Mouse (Mus musculus) embryonic facial prominence, embryonic 11.5 days (tissue): ENCODE data around the gene Nol7. TPM values are rescaled to one million over a fixed set of nuclear protein-coding genes. Genes with fewer than 3 reads are reported as not detected.

Experiments used
- ATAC-seq: fragments of 200-750 bp; cut with Nextera tagmentation; replicated peaks from 2 replicates; pipeline ENCODE4 v1.8.0; 2017; ENCODE audit warnings: low read depth; ENCODE audit not compliant: insufficient number of reproducible peaks, low FRiP score, low TSS enrichment
- DNase-seq: peaks from one replicate; pipeline ENCODE4 v3.0.0-alpha.2; 2015; ENCODE audit warnings: low spot score
- H3K27ac ChIP-seq: fragments of 300-500 bp; sonication (generic); replicated peaks from 2 replicates; pipeline ENCODE4 v1.5.1; 2014; ENCODE audit warnings: mild to moderate bottlenecking, low read depth, low read length, control low read depth
- H3K27me3 ChIP-seq: fragments of 300-500 bp; sonication (generic); 2 replicates; pipeline ENCODE4 v1.6.1; 2014; ENCODE audit warnings: mild to moderate bottlenecking, low read length, moderate library complexity, mixed read lengths; ENCODE audit not compliant: control insufficient read depth, insufficient read depth
- H3K36me3 ChIP-seq: fragments of 300-500 bp; sonication (generic); replicated peaks from 2 replicates; pipeline ENCODE4 v1.6.1; 2014; ENCODE audit warnings: low read depth, mild to moderate bottlenecking, low read length, moderate library complexity, mixed read lengths; ENCODE audit not compliant: control insufficient read depth, insufficient read depth
- H3K4me1 ChIP-seq: fragments of 300-500 bp; sonication (generic); 2 replicates; pipeline ENCODE4 v1.6.1; 2014; ENCODE audit warnings: low read length, mixed read lengths; ENCODE audit not compliant: control insufficient read depth, insufficient read depth
- H3K4me2 ChIP-seq: fragments of 300-500 bp; sonication (generic); 2 replicates; pipeline ENCODE4 v1.6.1; 2014; ENCODE audit warnings: low read depth, mild to moderate bottlenecking, control low read depth, low read length, moderate library complexity
- H3K4me3 ChIP-seq: fragments of 300-500 bp; sonication (generic); 2 replicates; pipeline ENCODE4 v1.5.1; 2014; ENCODE audit warnings: low read depth, low read length, control low read depth
- H3K9ac ChIP-seq: fragments of 300-500 bp; sonication (generic); replicated peaks from 2 replicates; pipeline ENCODE4 v1.6.1; 2014; ENCODE audit warnings: mild to moderate bottlenecking, control low read depth, low read length
- H3K9me3 ChIP-seq: fragments of 300-500 bp; sonication (generic); replicated peaks from 2 replicates; pipeline ENCODE4 v1.6.1; 2016; ENCODE audit warnings: mild to moderate bottlenecking, low read length, inconsistent platforms, mixed read lengths; ENCODE audit not compliant: control insufficient read depth
- WGBS: fragments of 180-500 bp; shearing (Covaris S2); extraction: QIAGEN DNeasy Blood & Tissue Kit; methylation state at CpG from one replicate; pipeline ENCODE4 v1.1.7; 2014; 5-methylcytosine and 5-hydroxymethylcytosine counted together
- polyA plus RNA-seq: library from polyadenylated mRNA; unstranded; fragments of >200 nt; fragmentation: Nextera tagmentation; extraction: Ambion mirVana; gene quantifications from 2 replicates; pipeline ENCODE4 v1.2.1, GENCODE M21; 2014

Gene Nol7
- polyA plus RNA-seq, 1 experiment from 2014 or later: 203 TPM

- H3K9ac ChIP-seq: no peak overlapping the region
- H3K4me1 ChIP-seq: no peaks in the 10 kb centered on the region
- no peaks in the 10 kb centered on the region for H3K27me3 ChIP-seq
- H3K4me3 ChIP-seq: no peak overlapping the region
- no peaks in the 10 kb centered on the region for H3K9me3 ChIP-seq
- ATAC-seq (no peak), DNase-seq (no peak)
- no peak overlapping the region for H3K27ac ChIP-seq
- no peak overlapping the region; the same call in 1 of the 2 replicates for H3K4me2 ChIP-seq
- no peaks in the 10 kb centered on the region for H3K36me3 ChIP-seq
- WGBS: 57% methylated on average over 7 of the region's 7 CpGs
Observed at GRCm38 (mm10) chr13:43452843-43453605, 54.8 kb downstream of the Nol7 start.

GRCm38 (mm10) chr13:43454431-43454830, 56.2 kb downstream of the Nol7 start:
- WGBS: 87% methylated on average over 7 of the region's 7 CpGs

More at GRCm38 (mm10) chr13:43454431-43454830, 56.2 kb downstream of the Nol7 start:
- Histone ChIP-seq H3K4me3 (no peak overlapping the region), H3K27me3 (no peaks in the 10 kb centered on the region), H3K4me2 (no peak overlapping the region), H3K9ac (no peak overlapping the region), H3K36me3 (no peaks in the 10 kb centered on the region), H3K4me1 (no peaks in the 10 kb centered on the region), H3K9me3 (no peaks in the 10 kb centered on the region), H3K27ac (no peak overlapping the region)
- ATAC-seq: no peak
- DNase-seq: no peak

Other genes starting within 250 kb of the Nol7 start
- 71.5 and 72.9 TPM in 2 replicates for gene Tbc1d7, start 226.9 kb upstream of the Nol7 start, polyA plus RNA-seq
- 0.50 and 0.63 TPM in 2 replicates for gene Gfod1, start 94.2 kb upstream of the Nol7 start, polyA plus RNA-seq
- 33.2 and 35.2 TPM in 2 replicates for gene Sirt5, start 32.9 kb upstream of the Nol7 start, polyA plus RNA-seq
- gene Ranbp9, start 82.9 kb downstream of the Nol7 start, polyA plus RNA-seq: 11.1 and 14.9 TPM in 2 replicates
- 12.8 and 14.9 TPM in 2 replicates for gene Mcur1, start 161.8 kb downstream of the Nol7 start, polyA plus RNA-seq
- 8.1 and 12.1 TPM in 2 replicates for gene Rnf182, start 217.3 kb downstream of the Nol7 start, polyA plus RNA-seq